Mouse (Mus musculus) cerebellum, postnatal 4 days (tissue): ENCODE measurements around the gene Timp3.

Experiments used
- DNase-seq, 2 experiments: peaks; one replicate each; pipeline ENCODE4 v3.0.0; 2022; ENCODE audit warnings: low spot score in 2 of 2, mixed read lengths in 1 of 2

Gene Timp3

GRCm38 (mm10) chr10:86328691-86329090, 28.5 kb downstream of the Timp3 start:
- DNase-seq, result no peak

- DNase-seq, result no peak
These were observed 29.2 kb downstream of the Timp3 start for GRCm38 (mm10) chr10:86329241-86329882.

GRCm38 (mm10) chr10:86330993-86331680, 31.0 kb downstream of the Timp3 start:
- DNase-seq, result no peak

GRCm38 (mm10) chr10:86331681-86332281, 31.6 kb downstream of the Timp3 start:
- DNase-seq, result no peak

GRCm38 (mm10) chr10:86332942-86333341, 32.8 kb downstream of the Timp3 start:
- DNase-seq, result no peak

GRCm38 (mm10) chr10:86334581-86334980, 34.4 kb downstream of the Timp3 start:
- no peak for DNase-seq

- DNase-seq, result no peak
These were observed 36.3 kb downstream of the Timp3 start for GRCm38 (mm10) chr10:86336506-86336905.

GRCm38 (mm10) chr10:86337239-86337638, 37.1 kb downstream of the Timp3 start:
- no peak for DNase-seq

- no peak for DNase-seq
These were observed 38.0 kb downstream of the Timp3 start for GRCm38 (mm10) chr10:86338121-86338715.

- no peak for DNase-seq
These were observed 38.9 kb downstream of the Timp3 start for GRCm38 (mm10) chr10:86339121-86339520.

GRCm38 (mm10) chr10:86339649-86340379, 39.6 kb downstream of the Timp3 start:
- DNase-seq, result peak in 1 of 2 experiments; percentile 52

GRCm38 (mm10) chr10:86340421-86340820, 40.2 kb downstream of the Timp3 start:
- DNase-seq, result no peak

GRCm38 (mm10) chr10:86340991-86341527, 40.9 kb downstream of the Timp3 start:
- DNase-seq, result no peak

GRCm38 (mm10) chr10:86341589-86341988, 41.4 kb downstream of the Timp3 start:
- DNase-seq, result no peak

- DNase-seq, result no peak
These were observed 42.0 kb downstream of the Timp3 start for GRCm38 (mm10) chr10:86342151-86342550.

GRCm38 (mm10) chr10:86342713-86343112, 42.5 kb downstream of the Timp3 start:
- DNase-seq, result no peak

- no peak for DNase-seq
These were observed 43.2 kb downstream of the Timp3 start for GRCm38 (mm10) chr10:86343362-86343761.

- no peak for DNase-seq
These were observed 43.8 kb downstream of the Timp3 start for GRCm38 (mm10) chr10:86343931-86344330.

GRCm38 (mm10) chr10:86344654-86345053, 44.5 kb downstream of the Timp3 start:
- no peak for DNase-seq

GRCm38 (mm10) chr10:86345645-86346044, 45.5 kb downstream of the Timp3 start:
- DNase-seq, result no peak

- DNase-seq, result no peak
These were observed 46.2 kb downstream of the Timp3 start for GRCm38 (mm10) chr10:86346235-86346840.
